Mouse (Mus musculus): Measurements from ENCODE around the gene Prkd3.

The Prkd3 gene

DNA sequence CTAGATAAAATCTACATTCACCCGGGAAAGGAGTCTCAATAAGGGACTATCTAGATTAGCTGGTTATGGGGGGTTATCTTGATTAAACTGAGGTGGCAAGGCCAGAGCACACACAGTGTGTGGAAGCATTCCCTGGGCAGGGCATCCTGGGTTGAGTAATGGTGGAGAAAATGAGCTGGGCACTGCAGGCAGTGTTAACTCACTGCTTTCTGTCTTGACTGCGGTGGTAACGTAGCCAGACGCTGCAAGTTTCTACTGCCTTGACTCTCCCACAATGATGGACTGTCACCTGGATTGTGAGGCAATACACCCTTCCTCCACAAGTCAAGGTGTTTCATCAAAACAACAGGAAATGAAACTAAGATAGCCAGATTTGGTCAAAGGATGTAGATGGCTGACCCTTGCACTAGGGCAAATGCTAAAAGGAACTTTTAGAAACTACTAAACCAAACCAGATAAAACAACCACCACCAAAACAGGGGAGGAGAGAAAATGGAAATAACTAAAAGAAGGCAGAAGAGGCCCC, 20.8 kb downstream of the Prkd3 start:
- no peak for DNase-seq

DNA sequence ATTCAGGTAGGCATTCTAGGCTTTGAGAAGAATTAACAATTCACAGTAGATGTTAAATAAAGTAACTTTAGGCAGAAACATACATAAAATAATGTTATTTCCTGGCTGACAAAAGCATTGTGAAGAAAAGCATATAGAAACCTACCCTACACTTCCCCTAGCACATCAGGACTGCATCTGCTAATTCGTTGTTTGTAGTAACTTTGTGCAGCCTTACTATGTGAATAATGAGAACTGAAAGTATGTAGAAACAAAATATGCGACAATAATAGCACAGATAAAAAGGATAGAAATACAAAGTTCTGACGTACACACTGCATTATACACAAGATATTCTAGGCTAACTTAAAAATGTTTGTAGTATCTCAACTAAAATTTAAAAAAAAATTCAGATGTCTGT, 21.4 kb downstream of the Prkd3 start:
- DNase-seq, result no peak

DNA sequence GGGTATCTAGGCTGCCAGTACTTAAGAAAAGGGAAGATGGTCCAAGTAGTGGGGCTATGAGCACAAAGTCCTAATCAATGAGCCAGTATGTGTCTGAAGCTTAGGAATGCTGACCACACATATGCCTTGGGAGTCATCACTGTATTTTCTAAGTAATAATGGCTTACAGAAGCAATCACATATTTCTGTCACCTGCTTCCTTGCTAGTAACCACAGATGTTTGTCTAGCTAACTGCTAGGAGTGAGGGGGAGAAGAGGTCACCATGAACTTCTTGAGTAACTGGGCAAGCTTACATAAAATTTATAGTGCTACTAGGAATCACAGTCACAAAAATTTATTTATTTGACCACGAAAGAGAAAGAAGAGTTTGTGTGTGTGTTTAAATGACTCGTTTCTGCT, 22.5 kb downstream of the Prkd3 start:
- no peak for DNase-seq

DNA sequence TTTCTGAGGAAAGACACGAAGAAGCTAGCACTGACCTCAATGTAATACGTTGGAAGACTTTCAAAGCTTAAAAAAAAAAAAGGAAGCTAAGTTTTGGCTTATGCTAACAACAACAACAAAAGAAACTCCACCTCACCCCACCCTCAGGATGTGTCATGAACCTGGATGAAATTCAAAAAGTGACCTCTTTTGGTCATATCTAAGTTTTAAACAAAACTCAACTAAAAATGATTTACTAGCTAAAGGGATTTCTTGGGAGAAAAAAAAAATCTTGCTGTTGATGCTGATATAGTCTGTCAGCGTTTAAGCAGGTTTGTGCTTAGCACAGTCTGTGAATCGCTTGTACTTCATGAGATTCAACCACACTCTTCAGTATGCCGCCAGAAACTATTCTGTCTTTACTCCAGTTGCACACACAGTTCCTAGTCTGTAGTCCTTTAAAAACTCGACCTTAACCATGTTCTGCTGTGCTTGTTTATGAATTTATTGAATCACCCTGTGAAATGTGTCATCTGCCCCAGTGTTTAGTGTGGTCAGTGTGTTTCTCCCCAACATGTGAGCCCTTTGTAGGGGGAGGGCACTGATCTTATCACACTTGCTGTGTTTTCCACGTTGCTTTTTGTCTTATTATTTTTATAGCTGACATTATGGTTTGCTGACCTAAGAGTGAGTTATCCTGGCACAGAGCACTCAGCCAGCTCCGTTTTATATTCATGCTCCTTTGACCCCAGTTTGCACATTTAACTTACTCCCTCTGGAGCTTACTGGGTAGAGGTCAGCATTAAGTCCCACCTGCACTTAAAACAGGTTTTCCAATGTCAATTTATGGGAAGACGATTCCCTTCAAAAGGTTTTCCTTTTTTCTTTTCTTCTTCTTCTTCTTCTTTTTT, 25.4 kb downstream of the Prkd3 start:
- no peak for DNase-seq

DNA sequence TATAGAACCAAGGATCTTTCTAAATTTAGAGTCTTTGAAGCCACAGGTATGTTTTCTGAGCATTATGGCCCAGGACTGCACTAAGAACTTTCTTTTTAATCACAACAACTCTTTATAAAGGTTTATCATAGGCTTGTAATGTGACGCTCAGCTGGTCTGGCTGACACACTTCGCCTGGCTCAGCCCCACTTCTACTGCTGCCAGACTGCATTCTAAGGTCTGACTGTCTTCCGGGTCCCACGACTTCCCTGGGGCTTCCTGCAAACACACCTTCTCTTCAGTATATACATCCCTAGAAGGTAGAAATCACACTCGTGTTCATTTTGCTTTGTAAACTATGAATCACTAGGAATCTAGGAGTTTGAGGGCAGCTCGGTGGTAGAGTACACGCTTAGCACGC, 26.2 kb downstream of the Prkd3 start:
- DNase-seq, result peak; percentile 92

DNA sequence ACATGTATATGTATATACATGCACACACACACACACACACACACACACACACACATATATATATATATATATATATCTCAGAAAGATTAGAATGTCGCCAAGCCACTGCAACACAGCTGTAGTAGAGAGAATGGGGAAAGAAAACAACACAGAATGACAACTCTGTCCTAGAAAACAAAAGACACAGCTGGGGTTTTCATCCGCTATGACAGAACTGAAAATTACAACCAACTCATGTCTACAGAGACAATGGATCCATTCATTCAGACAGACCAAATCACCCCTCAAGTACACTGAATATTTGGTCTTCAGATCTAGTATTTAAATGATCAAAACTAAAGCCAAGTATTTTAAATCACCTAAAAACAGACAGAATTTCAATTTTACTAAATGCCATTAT, 26.9 kb downstream of the Prkd3 start:
- DNase-seq, result no peak

DNA sequence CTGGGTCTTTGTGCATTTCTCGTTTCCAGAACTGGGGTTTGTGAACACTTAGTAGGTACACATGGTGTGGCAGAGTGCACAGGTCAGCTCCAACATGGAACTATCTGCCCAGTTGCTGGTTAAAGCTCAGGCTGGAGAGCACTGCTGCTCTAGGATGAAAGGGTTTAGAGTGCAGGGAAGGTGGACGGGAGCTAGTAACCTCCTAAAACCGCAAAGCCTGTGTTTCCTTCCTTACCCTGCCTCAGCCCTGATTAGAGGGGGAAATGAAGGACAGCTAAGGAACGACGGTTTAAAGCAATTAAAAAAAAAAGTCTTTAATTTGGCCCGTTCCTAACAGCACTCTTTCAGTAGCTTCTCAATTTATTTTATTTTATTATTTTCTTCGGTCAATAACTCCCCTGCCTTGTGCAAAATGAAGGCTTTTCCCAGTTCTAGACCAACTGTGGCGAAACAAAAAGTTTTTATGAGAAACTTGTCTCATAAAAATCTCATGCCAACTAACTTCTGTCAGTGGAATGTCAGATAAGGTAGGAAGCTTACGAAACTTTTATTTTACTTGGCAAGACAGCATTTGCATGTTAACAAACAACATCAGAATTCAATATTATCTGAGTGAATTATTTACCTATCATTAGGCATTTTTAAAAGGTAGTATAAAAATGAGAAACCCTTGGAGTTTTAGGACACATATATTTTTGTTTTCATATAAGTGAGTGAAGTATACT, 28.2 kb downstream of the Prkd3 start:
- DNase-seq, result no peak

DNA sequence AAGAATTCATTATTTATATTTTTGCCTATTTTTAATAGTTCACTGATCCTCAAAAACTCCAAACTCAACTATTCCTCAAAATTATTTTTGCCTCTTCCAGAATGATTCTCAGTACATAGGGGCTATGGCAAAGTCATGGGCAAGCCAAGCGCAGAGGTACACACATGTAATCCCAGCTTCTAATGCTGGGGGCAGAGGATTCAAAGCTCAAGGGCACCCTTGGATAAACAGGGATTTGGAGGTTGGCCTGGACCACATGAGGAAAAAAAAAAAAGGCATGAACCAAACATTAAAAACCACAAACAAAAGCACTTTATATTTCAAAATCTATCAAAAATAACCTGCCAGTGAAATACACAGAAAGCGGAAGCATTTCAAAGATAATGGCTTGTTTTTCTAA, 29.1 kb downstream of the Prkd3 start:
- no peak for DNase-seq

DNA sequence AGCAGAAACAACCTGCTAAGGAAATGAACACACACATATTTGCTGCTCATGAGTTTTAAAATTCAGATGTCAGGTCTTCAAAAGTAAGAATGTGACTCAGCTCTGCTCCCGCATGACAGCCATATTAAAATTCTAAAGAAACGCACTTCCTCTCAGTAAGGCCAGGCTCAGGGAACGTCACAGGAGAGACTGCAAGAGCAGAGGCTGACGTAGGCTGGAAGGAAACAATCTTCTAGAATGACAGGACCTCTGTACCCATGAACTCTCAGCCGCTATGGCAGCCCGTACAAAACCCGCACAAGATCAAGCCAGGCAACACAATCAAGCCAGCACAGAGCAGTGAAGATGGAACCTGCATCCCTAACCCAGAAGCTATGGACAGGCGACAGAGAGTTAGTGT, 31.6 kb downstream of the Prkd3 start:
- peak; percentile 89 for DNase-seq

DNA sequence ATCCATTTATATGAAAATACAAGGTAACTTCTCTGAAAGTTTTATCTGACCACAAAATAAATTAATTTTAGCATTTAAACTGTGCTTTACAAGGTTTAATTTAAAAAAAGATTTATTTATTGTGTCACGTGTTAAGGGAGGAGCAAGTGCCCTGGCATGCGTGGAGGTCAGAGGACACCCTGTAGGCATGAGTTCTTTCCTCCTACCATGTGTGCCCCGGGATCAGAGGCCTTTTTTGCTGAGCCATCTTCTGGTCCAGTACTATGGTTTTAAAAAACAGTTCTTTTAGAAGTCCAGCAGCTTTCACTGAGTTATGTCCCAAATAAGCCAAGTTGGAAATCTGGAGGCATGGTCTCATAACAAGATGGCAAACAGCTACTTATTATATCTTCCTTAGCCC, 36.9 kb downstream of the Prkd3 start:
- no peak for DNase-seq

DNA sequence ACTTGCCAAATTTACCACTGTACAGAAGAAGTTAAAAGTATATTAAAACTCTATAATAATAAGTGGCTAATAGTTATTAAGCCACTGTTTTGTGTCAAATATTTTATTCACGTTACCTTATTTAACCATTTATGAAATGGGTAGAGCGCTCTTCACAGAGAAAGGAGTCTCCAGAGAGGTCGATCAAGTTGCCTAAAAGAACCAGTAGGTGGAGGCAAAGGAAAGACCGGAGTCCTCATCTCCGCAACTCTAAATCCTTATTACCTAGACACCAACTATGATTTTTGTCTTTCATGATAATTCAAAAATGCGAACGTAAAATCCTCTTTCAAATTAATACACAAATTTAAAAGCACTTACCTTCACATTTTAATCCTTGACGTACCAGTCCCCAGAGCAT, 37.5 kb downstream of the Prkd3 start:
- DNase-seq, result no peak

DNA sequence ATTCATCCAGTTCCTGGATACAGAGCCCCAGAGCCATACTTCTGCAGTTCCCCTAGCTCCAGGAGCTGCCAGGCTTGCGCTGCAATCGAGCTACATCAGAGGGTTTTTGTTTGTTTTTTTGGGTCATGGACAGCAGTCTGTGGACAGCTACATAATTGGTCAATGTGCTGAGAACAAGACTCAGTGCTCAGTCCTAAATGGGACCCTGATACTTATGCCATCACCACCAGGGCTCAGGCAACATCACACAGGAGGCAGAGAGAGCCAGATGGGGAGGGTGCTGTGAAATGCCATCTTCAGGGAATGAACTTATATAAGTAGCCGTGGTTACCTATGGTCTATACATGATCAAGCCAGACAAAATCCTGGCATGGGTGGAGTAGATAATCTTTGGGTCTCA, 52.1 kb downstream of the Prkd3 start:
- DNase-seq, result peak; percentile 51

DNA sequence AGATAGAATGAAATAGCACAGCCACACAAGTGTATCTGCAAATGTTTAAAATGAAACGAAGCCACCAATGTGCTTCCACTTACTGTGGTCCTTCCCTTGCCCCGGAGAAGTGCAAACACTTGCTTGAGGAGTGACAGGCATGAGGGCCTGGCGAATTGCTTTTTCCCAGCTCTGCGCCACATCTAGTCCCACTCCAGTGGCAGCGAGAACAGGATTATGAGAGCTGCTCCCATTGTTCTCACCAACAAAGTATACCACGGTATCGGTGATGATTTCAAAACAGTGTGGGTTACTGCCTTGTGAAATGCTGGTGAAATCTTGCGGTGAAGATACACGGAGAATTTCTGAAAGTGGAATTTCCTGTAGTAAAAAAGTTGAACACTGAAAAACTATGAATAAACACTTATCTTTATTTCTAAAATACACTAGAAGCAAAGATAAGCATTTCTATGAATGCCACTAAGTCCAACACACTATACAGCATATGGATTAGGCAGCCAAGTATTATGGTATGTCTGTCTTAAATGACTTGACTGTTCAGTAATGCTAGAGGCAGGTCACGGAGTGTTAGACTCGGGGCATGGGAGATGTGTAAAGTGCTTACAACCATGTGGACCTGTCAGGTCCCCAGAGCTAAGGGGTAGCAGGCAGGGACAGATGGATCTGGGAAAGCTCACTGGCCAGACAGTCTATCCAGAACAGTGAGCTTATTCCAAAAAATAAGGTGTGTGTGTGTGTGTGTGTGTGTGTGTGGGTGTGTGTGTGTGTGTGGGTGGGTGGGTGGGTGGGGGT, 54.3 kb downstream of the Prkd3 start:
- peak; percentile 73 for DNase-seq

DNA sequence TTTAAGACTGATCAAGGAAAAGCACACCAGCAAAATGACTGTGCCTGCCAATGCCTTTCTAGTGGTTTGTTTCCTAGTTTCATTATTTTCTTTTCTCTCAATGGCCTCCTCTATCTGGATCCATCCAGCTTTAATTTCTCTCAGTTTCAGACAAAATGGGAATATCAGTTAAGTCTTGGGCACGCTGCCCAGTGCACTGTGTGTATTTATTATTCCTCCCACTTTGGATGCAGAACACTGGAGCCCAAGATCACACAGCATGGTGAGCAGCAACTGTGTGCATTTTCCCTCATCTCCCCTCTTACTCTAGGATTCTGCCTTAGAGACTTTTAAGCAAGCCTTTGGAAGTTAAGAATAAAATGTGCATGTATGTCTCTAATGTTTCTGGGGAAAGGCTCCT, 56.2 kb downstream of the Prkd3 start:
- peak; percentile 23 for DNase-seq

DNA sequence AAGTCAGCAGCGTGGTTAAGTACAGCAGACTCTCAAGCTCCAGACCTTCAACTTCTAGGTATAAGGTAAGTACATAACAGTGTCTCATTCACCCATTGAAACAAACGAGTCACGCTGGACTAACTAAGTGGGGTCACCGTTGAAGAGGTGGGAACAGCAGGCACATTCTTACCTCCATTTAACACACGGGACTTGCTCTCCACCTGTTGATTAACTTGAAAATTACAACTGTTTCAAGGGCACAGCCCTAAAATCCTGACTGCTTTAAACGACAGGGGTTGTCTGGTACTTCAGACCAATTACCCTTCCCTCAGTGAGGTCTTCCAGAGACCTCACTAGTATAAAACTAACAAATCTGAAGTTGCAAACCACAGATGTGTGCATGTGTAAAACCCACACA, 61.1 kb downstream of the Prkd3 start:
- DNase-seq, result no peak

DNA sequence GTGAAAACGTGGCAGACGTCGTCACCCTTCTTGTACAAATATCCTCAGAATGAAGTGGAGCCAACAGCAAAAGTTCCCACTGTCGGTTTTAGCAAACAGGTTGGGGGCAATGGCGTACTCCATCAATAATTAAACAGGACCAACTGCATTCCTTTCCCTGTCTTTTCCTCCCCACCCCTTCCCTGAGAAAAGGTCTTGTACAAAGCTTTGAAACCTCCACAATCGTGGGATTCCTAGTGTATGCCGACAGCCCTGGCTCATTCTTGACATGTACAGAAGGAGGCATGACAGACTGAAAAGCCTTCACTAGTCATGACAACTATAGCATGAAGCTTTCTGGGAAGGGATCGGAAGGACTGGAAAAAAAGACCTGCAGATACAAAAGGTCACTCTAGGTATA, 67.4 kb downstream of the Prkd3 start:
- no peak for DNase-seq

DNA sequence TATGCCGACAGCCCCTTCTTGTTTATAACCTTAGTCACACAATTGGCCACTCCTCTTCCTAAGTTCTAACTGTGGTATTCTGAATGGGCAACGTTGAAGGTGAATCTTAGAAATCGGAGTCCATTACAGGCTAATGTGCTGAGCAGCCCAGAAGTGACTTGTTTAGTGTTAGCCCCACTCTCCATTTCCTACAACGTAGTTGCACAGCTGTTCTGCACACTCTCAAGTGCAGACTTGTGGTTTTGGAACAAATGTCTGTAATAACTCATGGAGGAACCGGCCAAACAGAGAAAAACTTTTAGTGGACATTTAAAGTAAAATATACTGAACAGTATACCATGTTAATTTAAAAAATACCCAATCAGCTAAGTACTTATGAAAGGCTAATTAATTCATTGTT, 68.5 kb downstream of the Prkd3 start:
- DNase-seq, result no peak

DNA sequence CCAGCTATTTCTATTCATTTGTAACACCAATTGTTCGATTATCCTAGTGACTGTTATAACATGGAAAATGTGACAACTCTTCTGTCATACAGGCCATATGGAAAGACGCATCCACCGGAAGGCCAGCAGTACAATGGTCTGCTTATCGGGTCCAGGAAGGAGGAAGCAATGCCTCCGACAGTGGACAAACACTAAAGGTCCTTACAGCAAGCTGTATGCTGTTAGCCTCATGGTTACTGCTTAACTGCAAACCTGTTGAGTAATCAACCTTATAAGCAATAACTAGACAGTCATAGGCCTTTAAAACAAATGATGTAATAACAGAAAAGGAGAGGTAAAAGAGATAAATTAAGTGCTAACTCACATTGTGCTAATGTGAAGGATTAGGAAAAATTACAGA, 69.4 kb downstream of the Prkd3 start:
- DNase-seq, result peak; percentile 12

DNA sequence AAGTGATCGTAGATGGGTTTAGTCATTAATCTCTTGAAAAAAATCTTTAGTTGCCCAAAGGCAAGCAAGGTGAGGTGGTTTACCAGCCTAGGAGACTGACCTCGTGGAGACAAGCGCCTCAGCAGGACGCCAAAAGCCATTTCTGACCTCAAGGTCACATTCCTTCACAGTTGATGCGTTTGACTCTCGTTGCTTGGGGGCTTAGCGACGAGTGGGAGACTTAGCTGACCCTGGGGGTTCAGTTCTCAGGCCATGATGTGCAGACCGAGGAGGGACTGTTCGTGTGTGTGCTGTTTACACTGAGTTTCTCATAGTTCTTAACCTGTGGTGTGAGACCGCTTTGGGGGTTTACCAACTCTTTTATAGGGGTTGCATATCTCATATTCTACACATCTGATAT, 78.0 kb downstream of the Prkd3 start:
- no peak for DNase-seq

DNA sequence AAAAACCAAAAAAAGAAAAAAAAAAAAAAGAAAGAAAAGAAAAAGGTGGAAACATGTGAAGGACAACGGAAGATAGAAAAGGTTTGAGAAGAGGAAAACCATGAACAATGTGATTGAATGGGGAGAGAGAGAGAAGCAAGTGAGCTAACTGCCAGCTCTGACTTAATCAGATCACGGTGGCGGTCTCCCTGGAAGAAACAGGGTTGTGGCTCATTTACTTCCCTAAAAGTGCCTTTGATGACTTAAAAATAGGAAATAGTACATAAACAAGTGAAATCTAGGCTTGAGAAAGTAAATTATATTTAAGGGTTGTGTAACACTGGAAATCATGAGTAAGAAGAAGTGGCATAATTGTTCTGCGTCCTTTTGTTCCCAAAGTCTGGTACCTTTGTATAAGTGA, 81.7 kb downstream of the Prkd3 start:
- DNase-seq, result no peak

DNA sequence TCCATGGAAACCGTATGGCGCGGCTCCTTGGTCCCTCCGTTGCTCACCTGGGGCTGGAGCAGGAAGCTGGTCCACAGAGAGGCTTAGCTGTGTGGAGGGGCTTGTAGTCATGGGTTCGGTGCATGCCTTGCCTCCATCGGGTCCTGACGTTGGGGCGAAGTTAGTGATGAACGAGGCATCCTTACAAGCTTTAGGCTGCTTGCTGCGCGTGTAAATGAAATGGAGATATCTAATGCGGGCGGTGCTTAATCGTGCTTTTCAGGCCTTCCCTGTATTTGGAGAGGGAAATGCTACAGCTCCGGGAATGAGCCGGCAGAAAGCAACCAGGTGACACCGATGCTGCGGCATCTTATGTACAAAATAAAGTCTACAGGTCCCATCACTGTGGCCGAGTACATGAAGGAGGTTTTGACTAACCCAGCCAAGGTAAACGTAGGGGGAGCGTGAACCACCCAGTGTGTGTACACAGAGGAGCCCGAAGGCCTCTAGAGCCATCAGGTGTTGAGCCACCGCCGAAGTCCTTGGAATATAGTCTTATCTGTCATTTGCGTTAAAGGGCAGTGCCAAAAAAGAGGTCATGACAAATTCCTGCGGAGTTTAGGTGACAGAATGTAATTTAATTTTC, 83.3 kb downstream of the Prkd3 start:
- DNase-seq, result peak; percentile 90

DNA sequence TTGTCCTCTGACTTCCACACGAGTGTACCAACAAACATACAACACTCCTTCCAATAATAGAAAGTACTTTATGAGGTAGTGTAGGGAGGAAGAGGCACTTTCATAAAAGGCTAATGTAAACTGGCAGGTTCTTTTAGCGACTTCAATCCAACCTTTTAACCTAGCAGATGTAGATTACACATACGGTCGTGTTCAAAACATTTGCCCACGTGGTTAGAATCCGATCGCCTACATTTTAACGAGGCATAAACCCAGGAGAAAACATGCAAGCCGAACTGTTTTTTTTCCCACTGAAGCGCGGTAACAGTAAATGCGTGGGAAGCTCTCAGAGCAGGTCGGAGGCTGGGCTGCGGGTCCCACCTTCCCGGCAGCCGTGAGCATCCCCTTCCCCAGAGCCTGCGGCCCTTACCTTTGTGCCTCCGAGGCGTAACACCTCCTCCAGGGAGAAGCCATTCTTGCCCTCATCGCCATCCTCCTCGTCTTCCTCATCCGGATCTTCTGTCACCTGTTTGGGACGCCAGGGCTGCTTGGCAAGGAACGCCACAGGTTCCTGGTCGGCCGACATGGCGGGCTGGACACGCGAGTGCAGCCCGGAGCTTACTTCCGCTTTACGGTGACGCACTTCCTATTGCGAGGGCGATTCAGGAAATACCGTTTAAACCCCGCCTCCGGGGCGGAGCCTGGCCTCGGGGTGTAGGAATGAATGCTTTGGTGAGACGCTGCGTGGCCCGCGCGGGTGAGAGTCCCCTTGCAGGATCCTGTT, 84.0 kb downstream of the Prkd3 start, which contains the start of the genes Cebpz and Ndufaf7:
Gene Cebpz, minus strand, starts transcription at position 601 of the 763 bp plus-strand sequence.
Gene Ndufaf7, plus strand, starts transcription at position 671 of the 763 bp plus-strand sequence.
- DNase-seq, result peak; percentile 100

All from heart, adult 11 months (tissue).